Mouse (Mus musculus) CD8-positive naive resting alpha-beta T cell, adult 57 days (primary cell): ENCODE results near the gene Dok1. TPM values are rescaled to one million over a fixed set of nuclear protein-coding genes. Genes with fewer than 3 reads are reported as not detected.

Source experiments
- total RNA-seq: library from RNA; stranded (reverse); gene quantifications from one replicate; pipeline ENCODE4 v1.2.4, GENCODE M21; 2023

Gene Dok1
- 20.4 TPM for total RNA-seq

DNA sequence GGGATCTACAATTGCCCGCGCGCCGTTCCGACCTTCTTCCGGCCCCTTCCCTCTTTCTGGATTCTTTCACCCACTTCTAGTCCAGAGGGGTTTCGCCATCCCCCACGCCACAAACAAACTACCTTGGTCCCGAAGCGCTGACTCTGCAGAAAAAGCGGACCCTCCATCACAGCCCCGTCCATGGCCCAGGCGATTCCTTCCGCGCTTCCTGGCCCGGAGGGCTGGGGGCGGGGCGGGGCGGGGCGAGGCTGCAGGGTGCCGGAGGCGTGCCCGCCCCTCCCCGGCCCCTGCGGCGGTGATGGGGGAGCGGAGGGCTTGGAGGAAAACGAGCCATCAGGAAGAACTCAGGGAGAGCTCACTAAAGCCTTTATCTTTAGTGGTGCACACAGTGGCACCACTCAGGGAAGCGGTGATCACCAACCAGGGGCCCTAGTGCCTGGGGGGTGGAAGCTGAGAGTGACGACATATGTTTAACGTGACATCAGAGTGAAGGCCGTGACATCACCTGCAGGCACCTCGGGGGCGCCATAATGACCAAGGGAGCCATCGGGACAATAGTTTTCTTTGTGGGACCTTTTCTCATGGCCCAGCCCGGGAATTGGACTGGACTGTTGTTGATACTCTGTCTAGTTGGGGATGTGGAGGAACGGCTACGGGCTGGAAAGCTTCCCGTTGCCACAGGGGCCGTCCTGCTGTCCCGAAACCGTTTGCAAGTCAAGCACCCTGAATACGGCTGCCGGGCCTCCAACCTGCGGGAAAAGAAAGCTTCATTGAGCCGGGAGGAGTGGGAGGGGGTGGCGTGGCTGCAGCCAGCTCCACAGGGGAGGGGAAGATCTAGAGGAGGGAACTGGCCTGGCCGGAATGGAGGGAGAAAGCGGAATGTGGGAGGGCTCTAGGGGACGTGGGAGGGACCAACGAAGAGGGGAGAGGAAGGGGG lies at the start of gene Dok1, which contains the start of gene Loxl3:
TSS of gene Dok1 (minus strand) at position 223 of the 937 bp plus-strand sequence.
TSS of gene Loxl3 (plus strand) at position 925 of the 937 bp plus-strand sequence.

DNA sequence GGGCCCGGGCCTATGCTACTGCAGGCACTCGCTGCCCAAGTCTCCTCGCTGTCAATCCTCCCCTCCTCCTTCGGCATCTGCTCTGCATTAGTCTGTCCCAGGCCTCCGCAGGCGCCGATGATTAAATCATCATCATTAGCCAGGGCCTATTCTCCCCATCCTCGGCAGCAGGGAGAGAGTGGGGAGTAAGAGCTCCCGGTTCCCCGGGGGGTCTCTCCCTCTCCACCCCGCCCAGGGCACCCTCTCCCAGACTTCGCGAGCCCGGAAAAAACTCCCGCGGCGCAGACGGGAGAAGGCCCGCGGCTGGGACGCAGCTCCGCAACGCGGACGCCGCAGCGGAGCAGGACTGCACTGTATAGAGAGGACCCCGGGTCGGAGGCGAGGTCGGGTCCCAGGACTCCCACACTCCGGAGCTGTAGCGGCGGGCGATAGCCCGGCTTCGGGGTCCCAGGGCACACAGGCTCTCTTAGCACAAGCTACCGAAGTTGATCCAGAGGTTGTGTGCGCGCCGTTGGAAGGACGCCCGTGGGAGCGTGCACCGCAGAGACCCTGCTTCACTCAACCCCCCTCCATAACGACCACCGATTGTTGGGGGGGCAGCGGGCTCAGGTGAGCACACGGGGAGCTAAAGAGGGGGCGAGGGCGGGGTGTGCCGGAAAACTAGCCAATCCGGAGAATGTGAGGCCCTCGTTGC lies 44.5 kb upstream of the Dok1 start, which contains the start of gene Pcgf1:
TSS of gene Pcgf1 (plus strand) at position 240 of the 694 bp plus-strand sequence.

GRCm38 (mm10) chr6:83070247-83070310 lies 36.8 kb upstream of the Dok1 start, which contains the start of gene Tlx2:
Gene Tlx2 (minus strand): TSS chr6:83070293.

GRCm38 (mm10) chr6:83057790-83058189 lies 24.5 kb upstream of the Dok1 start, which contains the start of gene Dqx1:
Gene Dqx1 (plus strand): TSS chr6:83057844.

DNA sequence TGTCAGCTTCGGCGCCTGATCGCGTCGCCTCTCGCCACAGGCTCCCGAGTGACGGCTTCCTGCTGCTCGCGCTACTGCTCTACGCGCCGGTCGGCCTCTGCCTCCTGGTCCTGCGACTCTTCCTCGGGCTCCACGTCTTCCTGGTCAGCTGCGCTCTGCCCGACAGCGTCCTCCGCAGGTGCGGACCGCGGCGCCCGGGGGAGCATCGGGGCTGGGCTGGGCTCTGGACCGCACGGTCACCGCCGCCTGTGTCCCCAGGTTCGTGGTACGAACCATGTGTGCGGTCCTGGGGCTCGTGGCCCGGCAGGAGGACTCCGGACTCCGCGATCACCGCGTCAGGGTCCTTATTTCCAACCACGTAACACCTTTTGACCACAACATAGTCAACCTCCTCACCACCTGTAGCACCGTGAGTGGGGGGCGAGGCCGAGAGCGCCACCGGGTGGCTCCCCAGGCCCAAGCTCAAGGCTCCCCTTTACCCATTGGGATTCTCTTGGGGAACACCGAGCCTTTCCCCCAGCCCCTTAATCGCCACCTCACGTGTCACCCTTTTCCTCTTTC lies 21.7 kb upstream of the Dok1 start, which contains the start of gene Htra2:
TSS of gene Htra2 (minus strand) at position 403 of the 561 bp plus-strand sequence.

GRCm38 (mm10) chr6:83054074-83054851 lies 21.0 kb upstream of the Dok1 start, which contains the start of gene Aup1:
Gene Aup1 (plus strand): TSS chr6:83054521.

Other genes with a start within 250 kb of the Dok1 start
- gene Sema4f, start 93.7 kb downstream of the Dok1 start, total RNA-seq, result 31.7 TPM
- gene M1ap, start 86.6 kb downstream of the Dok1 start, total RNA-seq, result not detected
- gene Loxl3, start 702 bp upstream of the Dok1 start, total RNA-seq, result not detected
- gene Aup1, start 21.1 kb upstream of the Dok1 start, total RNA-seq, result 325 TPM
- gene Htra2, start 21.8 kb upstream of the Dok1 start, total RNA-seq, result 27.9 TPM
- 15.2 TPM for gene Dqx1, start 24.4 kb upstream of the Dok1 start, total RNA-seq
- not detected for gene Tlx2, start 36.8 kb upstream of the Dok1 start, total RNA-seq
- 32.1 TPM for gene Pcgf1, start 44.4 kb upstream of the Dok1 start, total RNA-seq
- gene Lbx2, start 52.9 kb upstream of the Dok1 start, total RNA-seq, result not detected
- gene Ccdc142, start 68.1 kb upstream of the Dok1 start, total RNA-seq, result 16.0 TPM
- gene Gm42688, start 68.1 kb upstream of the Dok1 start, total RNA-seq, result 9.5 TPM
- gene Mrpl53, start 75.6 kb upstream of the Dok1 start, total RNA-seq, result 28.5 TPM
- 33.9 TPM for gene Mogs, start 82.0 kb upstream of the Dok1 start, total RNA-seq
- gene Wbp1, start 88.1 kb upstream of the Dok1 start, total RNA-seq, result 42.7 TPM
- 33.8 TPM for gene Ino80b, start 92.0 kb upstream of the Dok1 start, total RNA-seq
- not detected for gene Rtkn, start 102.0 kb upstream of the Dok1 start, total RNA-seq
- not detected for gene Wdr54, start 122.9 kb upstream of the Dok1 start, total RNA-seq
- not detected for gene 1700003E16Rik, start 122.9 kb upstream of the Dok1 start, total RNA-seq
- 103 TPM for gene Dctn1, start 132.4 kb upstream of the Dok1 start, total RNA-seq
- not detected for gene Slc4a5, start 186.4 kb upstream of the Dok1 start, total RNA-seq